19 mouse cellular contexts compared by ENCODE assay signal in the genomic region with DNA sequence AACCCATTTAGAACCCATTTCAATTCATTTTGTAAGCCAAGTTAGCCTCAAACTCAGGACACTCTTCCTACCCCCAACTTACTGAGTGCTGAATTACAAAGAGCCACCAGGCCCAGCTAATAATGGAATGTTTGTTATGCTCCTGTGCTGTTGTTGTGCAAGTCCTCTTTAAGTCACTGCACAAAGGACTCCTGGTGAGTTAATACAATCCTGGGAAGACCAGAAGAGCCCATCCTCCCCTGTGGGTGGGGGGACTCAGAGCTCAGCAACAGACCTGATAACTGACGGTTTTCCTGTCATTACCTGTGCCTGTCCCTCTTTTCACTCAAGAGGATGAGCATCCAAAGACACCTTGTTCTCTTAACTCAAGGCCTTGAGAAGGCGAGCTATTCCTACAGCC. TPM values are rescaled to one million over a fixed set of nuclear protein-coding genes. Genes with fewer than 3 reads are reported as not detected.
"Had no signal": no experiment of that assay in that cellular context is flagged by ENCODE, and none has a peak within 500 bp of the region (broad histone marks: within the 10 kb centered on the region; RNA-seq: fewer than 3 reads in every experiment).

No protein-coding gene starts in this region.

- H3K4me2 ChIP-seq: liver, embryonic 11.5 days; liver, embryonic 15.5 days; midbrain, embryonic 12.5 days; neural tube, embryonic 12.5 days had no signal

- H3K27me3 ChIP-seq: midbrain, embryonic 12.5 days had no signal

- H3K36me3 ChIP-seq: liver, embryonic 15.5 days; midbrain, embryonic 12.5 days; neural tube, embryonic 12.5 days had no signal

- H3K9ac ChIP-seq: liver, embryonic 15.5 days; midbrain, embryonic 12.5 days; neural tube, embryonic 12.5 days had no signal

- H3K4me1 ChIP-seq: midbrain, embryonic 12.5 days; neural tube, embryonic 12.5 days had no signal

- H3K4me3 ChIP-seq: layer of hippocampus, adult 2 months; liver, embryonic 15.5 days; midbrain, embryonic 12.5 days; myocyte; neural tube, embryonic 12.5 days had no signal

- H3K27ac ChIP-seq: kidney, postnatal 0 days; layer of hippocampus, adult 2 months; liver, embryonic 15.5 days; midbrain, embryonic 12.5 days; neural tube, embryonic 12.5 days had no signal

- H3K9me3 ChIP-seq: liver, embryonic 15.5 days; midbrain, embryonic 12.5 days; neural tube, embryonic 12.5 days had no signal

- ATAC-seq: intestine, embryonic 16.5 days had no signal

- DNase-seq: kidney, adult 8-10 months; kidney, postnatal 4 days; lung, adult 2 months; lung, postnatal 10 days; lung, postnatal 4 days; right cerebral cortex, postnatal 14 days; thymus, postnatal 36 days had no signal

RNA-seq across cellular contexts. Expression of gene Dmrtc2, which starts 9.8 kb away (rescaled TPM):
- polyA plus RNA-seq: intestine, embryonic 16.5 days; liver, embryonic 11.5 days; liver, embryonic 15.5 days; lung, adult 2 months; midbrain, embryonic 12.5 days; myocyte; neural tube, embryonic 12.5 days; small intestine, adult 2 months; stomach, embryonic 16.5 days had no signal

RNA-seq across cellular contexts. Expression of gene Lypd4, which starts 9.9 kb away (rescaled TPM):
- polyA plus RNA-seq: intestine, embryonic 16.5 days; kidney, postnatal 0 days; limb, embryonic 14.5 days; liver, embryonic 11.5 days; liver, embryonic 15.5 days; lung, adult 2 months; midbrain, embryonic 12.5 days; myocyte; neural tube, embryonic 12.5 days; small intestine, adult 2 months; stomach, embryonic 16.5 days; thymus, postnatal 0 days had no signal

RNA-seq across cellular contexts. Expression of gene Cd79a, which starts 17.6 kb away (rescaled TPM):
- polyA plus RNA-seq: liver, embryonic 11.5 days had no signal

RNA-seq across cellular contexts. Expression of gene Gm9844, which starts 17.6 kb away (rescaled TPM):
- polyA plus RNA-seq: small intestine, adult 2 months had no signal
